Mouse (Mus musculus) MEL (cell line): ENCODE measurements around the gene Galnt18. TPM values are rescaled to one million over a fixed set of nuclear protein-coding genes. Genes with fewer than 3 reads are reported as not detected.

ENCODE experiments used
- DNase-seq: peaks from one replicate; pipeline ENCODE4 v3.0.0; 2011; ENCODE audit warnings: low read depth, low spot score
- H3K27ac ChIP-seq: 2 replicates; pipeline ENCODE4 v1.5.1; 2012; ENCODE audit warnings: low read depth, mild to moderate bottlenecking, control low read depth, low read length, moderate library complexity; ENCODE audit not compliant: control insufficient read depth
- H3K27me3 ChIP-seq, 2 experiments: fragments of 150-350 bp in 1 of 2; sonication (generic) in 1 of 2; 2 replicates each; pipeline ENCODE4 v1.6.1; 2012; ENCODE audit warnings: low read length in 2 of 2, mild to moderate bottlenecking in 2 of 2, improper control_type of control experiment in 1 of 2, moderate library complexity in 1 of 2; ENCODE audit not compliant: insufficient read depth in 2 of 2, control insufficient read depth in 1 of 2
- H3K36me3 ChIP-seq, 2 experiments: 2 replicates each; pipeline ENCODE4 v1.6.1; 2012 to 2014; ENCODE audit warnings: low read length in 2 of 2, improper control_type of control experiment in 1 of 2, inconsistent platforms in 1 of 2, mild to moderate bottlenecking in 1 of 2; ENCODE audit not compliant: insufficient read depth in 2 of 2, control insufficient read depth in 1 of 2
- H3K4me1 ChIP-seq, 2 experiments: fragments of 150-350 bp in 1 of 2; sonication (generic) in 1 of 2; 2 replicates each; pipeline ENCODE4 v1.6.1; 2012; ENCODE audit warnings: low read length in 2 of 2, improper control_type of control experiment in 1 of 2, mild to moderate bottlenecking in 1 of 2; ENCODE audit not compliant: insufficient read depth in 2 of 2, control insufficient read depth in 1 of 2
- H3K4me3 ChIP-seq, 2 experiments: fragments of 150-350 bp in 1 of 2; sonication (generic) in 1 of 2; 2 replicates each; pipeline ENCODE4 v1.5.1; 2012; ENCODE audit warnings: low read depth in 2 of 2, low read length in 2 of 2, mild to moderate bottlenecking in 2 of 2, moderate library complexity in 2 of 2, control low read depth in 1 of 2, improper control_type of control experiment in 1 of 2; ENCODE audit not compliant: control insufficient read depth in 1 of 2, insufficient read depth in 1 of 2
- H3K79me2 ChIP-seq: 2 replicates; pipeline ENCODE4 v1.6.1; 2012; ENCODE audit warnings: mild to moderate bottlenecking, low read length, moderate library complexity; ENCODE audit not compliant: control insufficient read depth, poor library complexity, insufficient read depth
- H3K9ac ChIP-seq: 2 replicates; pipeline ENCODE4 v1.6.1; 2012; ENCODE audit warnings: low read depth, mild to moderate bottlenecking, control low read depth, low read length, moderate library complexity; ENCODE audit not compliant: control insufficient read depth, poor library complexity, severe bottlenecking
- H3K9me3 ChIP-seq: fragments of 150-350 bp; sonication (generic); replicated peaks from 2 replicates; pipeline ENCODE4 v1.6.1; 2012; ENCODE audit warnings: mild to moderate bottlenecking, low read length, improper control_type of control experiment, moderate library complexity; ENCODE audit not compliant: insufficient read depth
- CHD1 ChIP-seq: IDR thresholded peaks from 2 replicates; pipeline ENCODE4 v1.6.1; 2012; ENCODE audit warnings: low read depth, mild to moderate bottlenecking, inconsistent platforms, low read length, improper control_type of control experiment
- CTCF ChIP-seq, 3 experiments: IDR thresholded peaks in 2 of 3; conservative IDR thresholded peaks in 1 of 3; 2 replicates each; pipeline ENCODE4 v1.5.1; 2011 to 2012; ENCODE audit warnings: low read length in 3 of 3, low read depth in 2 of 3, mild to moderate bottlenecking in 2 of 3, improper control_type of control experiment in 1 of 3, inconsistent platforms in 1 of 3, mixed read lengths in 1 of 3, moderate library complexity in 1 of 3; ENCODE audit not compliant: control insufficient read depth in 1 of 3, insufficient read depth in 1 of 3, poor library complexity in 1 of 3, severe bottlenecking in 1 of 3
- ELF1 ChIP-seq: IDR thresholded peaks from 2 replicates; pipeline ENCODE4 v1.6.1; 2014; ENCODE audit warnings: low read depth, mild to moderate bottlenecking, inconsistent platforms, low read length, improper control_type of control experiment, moderate library complexity
- ETS1 ChIP-seq: IDR thresholded peaks from 2 replicates; pipeline ENCODE4 v1.6.1; 2012; ENCODE audit warnings: low read depth, mild to moderate bottlenecking, inconsistent platforms, low read length, improper control_type of control experiment, moderate library complexity
- GABPA ChIP-seq: IDR thresholded peaks from 2 replicates; pipeline ENCODE4 v1.6.1; 2012; ENCODE audit warnings: low read depth, mild to moderate bottlenecking, inconsistent platforms, low read length, improper control_type of control experiment, moderate library complexity
- GATA1 ChIP-seq: IDR thresholded peaks from 2 replicates; pipeline ENCODE4 v1.6.1; 2011; ENCODE audit warnings: low read depth, low read length, improper control_type of control experiment
- HCFC1 ChIP-seq: IDR thresholded peaks from 2 replicates; pipeline ENCODE4 v1.6.1; 2012; ENCODE audit warnings: low read depth, mild to moderate bottlenecking, inconsistent platforms, low read length, improper control_type of control experiment, moderate library complexity
- JUND ChIP-seq: IDR thresholded peaks from 2 replicates; pipeline ENCODE4 v1.6.1; 2011; ENCODE audit warnings: low read depth, mild to moderate bottlenecking, improper control_type of control experiment, low read length
- MAX ChIP-seq: IDR thresholded peaks from 2 replicates; pipeline ENCODE4 v1.6.1; 2011; ENCODE audit warnings: low read length, improper control_type of control experiment
- MEF2A ChIP-seq: IDR thresholded peaks from 2 replicates; pipeline ENCODE4 v1.6.1; 2014; ENCODE audit warnings: low read depth, mild to moderate bottlenecking, inconsistent platforms, low read length, improper control_type of control experiment; ENCODE audit not compliant: poor library complexity, insufficient replicate concordance, severe bottlenecking; ENCODE audit errors: extremely low read depth
- MYB ChIP-seq: IDR thresholded peaks from 2 replicates; pipeline ENCODE4 v1.6.1; 2011; ENCODE audit warnings: mild to moderate bottlenecking, low read depth, low read length, improper control_type of control experiment
- MYC ChIP-seq: IDR thresholded peaks from 2 replicates; pipeline ENCODE4 v1.6.1; 2011; ENCODE audit warnings: low read depth, mild to moderate bottlenecking, low read length, improper control_type of control experiment, moderate library complexity
- NELFE ChIP-seq: IDR thresholded peaks from 2 replicates; pipeline ENCODE4 v1.6.1; 2011; ENCODE audit warnings: low read depth, low read length, improper control_type of control experiment
- NRF1 ChIP-seq: IDR thresholded peaks from 2 replicates; pipeline ENCODE4 v1.6.1; 2014; ENCODE audit warnings: low read depth, mild to moderate bottlenecking, inconsistent platforms, low read length, improper control_type of control experiment, moderate library complexity; ENCODE audit not compliant: poor library complexity, insufficient read depth, severe bottlenecking
- POLR2AphosphoS2 ChIP-seq: IDR thresholded peaks from 2 replicates; pipeline ENCODE4 v1.6.1; 2011; ENCODE audit warnings: low read length, improper control_type of control experiment
- RAD21 ChIP-seq: IDR thresholded peaks from 2 replicates; pipeline ENCODE4 v1.6.1; 2011; ENCODE audit warnings: mild to moderate bottlenecking, low read depth, low read length, improper control_type of control experiment
- RCOR1 ChIP-seq: IDR thresholded peaks from 2 replicates; pipeline ENCODE4 v1.6.1; 2012; ENCODE audit warnings: low read depth, mild to moderate bottlenecking, inconsistent platforms, low read length, improper control_type of control experiment
- SIN3A ChIP-seq: IDR thresholded peaks from 2 replicates; pipeline ENCODE4 v1.6.1; 2012; ENCODE audit warnings: low read length, improper control_type of control experiment, inconsistent platforms
- TBP ChIP-seq: IDR thresholded peaks from 2 replicates; pipeline ENCODE4 v1.8.0; 2011; ENCODE audit warnings: low read depth, low read length, improper control_type of control experiment
- USF1 ChIP-seq: IDR thresholded peaks from 2 replicates; pipeline ENCODE4 v1.6.1; 2014; ENCODE audit warnings: low read depth, mild to moderate bottlenecking, inconsistent platforms, low read length, improper control_type of control experiment, moderate library complexity
- USF2 ChIP-seq, 2 experiments: IDR thresholded peaks; 2 replicates each; pipeline ENCODE4 v1.6.1; 2011 to 2012; ENCODE audit warnings: improper control_type of control experiment in 2 of 2, low read length in 2 of 2, borderline replicate concordance in 1 of 2, inconsistent platforms in 1 of 2, low read depth in 1 of 2, mild to moderate bottlenecking in 1 of 2; ENCODE audit not compliant: insufficient read depth in 1 of 2
- ZC3H11A ChIP-seq: IDR thresholded peaks from 2 replicates; pipeline ENCODE4 v1.6.1; 2012; ENCODE audit warnings: low read depth, mild to moderate bottlenecking, inconsistent platforms, low read length, improper control_type of control experiment
- ZKSCAN1 ChIP-seq: IDR thresholded peaks from 2 replicates; pipeline ENCODE4 v1.6.1; 2012; ENCODE audit warnings: low read depth, mild to moderate bottlenecking, inconsistent platforms, low read length, improper control_type of control experiment, moderate library complexity
- ZMIZ1 ChIP-seq: IDR thresholded peaks from 2 replicates; pipeline ENCODE4 v1.6.1; 2012; ENCODE audit warnings: low read depth, mild to moderate bottlenecking, inconsistent platforms, low read length, improper control_type of control experiment, moderate library complexity
- ZNF384 ChIP-seq: IDR thresholded peaks from 2 replicates; pipeline ENCODE4 v1.6.1; 2012; ENCODE audit warnings: low read depth, mild to moderate bottlenecking, inconsistent platforms, low read length, improper control_type of control experiment
- polyA plus RNA-seq, 2 experiments: library from polyadenylated mRNA; stranded (reverse) in 1 of 2; unstranded in 1 of 2; fragments of >175 nt in 1 of 2; fragments of >200 nt in 1 of 2; gene quantifications; 2 replicates each; pipeline versions ENCODE4 v1.2.1 to v1.2.4; 2012; ENCODE audit warnings: low replicate concordance in 2 of 2, low read depth in 1 of 2; ENCODE audit not compliant: insufficient read length in 2 of 2, insufficient read depth in 1 of 2, missing spikeins in 1 of 2
- total RNA-seq: library from RNA; depleted of rRNA; stranded (reverse); fragments of 300-350 nt; gene quantifications from 2 replicates; pipeline ENCODE4 v1.2.3, GENCODE M21; 2012

The Galnt18 gene
- total and polyA plus RNA-seq, 3 experiments, result not detected

GRCm38 (mm10) chr7:111516882-111517281 lies 262.9 kb downstream of the Galnt18 start:
- Histone ChIP-seq H3K79me2 (no peaks in the 10 kb centered on the region), H3K4me3 (no peak overlapping the region), H3K27me3 (no peaks in the 10 kb centered on the region), H3K9ac (no peak overlapping the region), H3K27ac (no peak overlapping the region), H3K36me3 (no peaks in the 10 kb centered on the region), H3K9me3 (no peaks in the 10 kb centered on the region), H3K4me1 (no peaks in the 10 kb centered on the region)
- TF ChIP-seq MEF2A (no peak), CHD1 (no peak), GATA1 (no peak), TBP (no peak), JUND (no peak), RCOR1 (no peak), MAX (no peak)
- DNase-seq, result no peak

GRCm38 (mm10) chr7:111515471-111515870 lies 264.3 kb downstream of the Galnt18 start:
- no peak overlapping the region for H3K27ac ChIP-seq
- H3K4me1 ChIP-seq, result no peaks in the 10 kb centered on the region
- TF ChIP-seq ELF1 (no peak), USF2 (IDR thresholded peaks at IDR 0.05; ENCODE audit: borderline replicate concordance in 1 of 2, insufficient read depth in 1 of 2, low read depth in 1 of 2, low read length in 2 of 2) (no peak), MYC (no peak), HCFC1 (no peak), MEF2A (no peak), MAX (no peak), CTCF (IDR thresholded peaks at IDR 0.05 in 2 of 3, conservative IDR thresholded peaks at IDR 0.05 in 1 of 3; ENCODE audit: control insufficient read depth in 1 of 3, insufficient read depth in 1 of 3, low read depth in 2 of 3, low read length in 3 of 3, poor library complexity in 1 of 3, severe bottlenecking in 1 of 3) (no peak), ZC3H11A (no peak)
- TF ChIP-seq, all 39 proteins: peak for 0
- DNase-seq, result no peak
- Histone ChIP-seq H3K9me3 (no peaks in the 10 kb centered on the region), H3K79me2 (no peaks in the 10 kb centered on the region), H3K27me3 (no peaks in the 10 kb centered on the region), H3K4me3 (no peak overlapping the region), H3K36me3 (no peaks in the 10 kb centered on the region), H3K9ac (no peak overlapping the region)

GRCm38 (mm10) chr7:111509167-111509854 lies 270.5 kb downstream of the Galnt18 start:
- no peaks in the 10 kb centered on the region for H3K9me3 ChIP-seq
- H3K9ac ChIP-seq, result no peak overlapping the region
- H3K79me2 ChIP-seq, result no peaks in the 10 kb centered on the region
- H3K4me1 ChIP-seq, result no peaks in the 10 kb centered on the region
- H3K27me3 ChIP-seq, result no peaks in the 10 kb centered on the region
- DNase-seq, result no peak
- H3K4me3 ChIP-seq, result no peak overlapping the region
- H3K27ac ChIP-seq, result no peak overlapping the region
- no peaks in the 10 kb centered on the region for H3K36me3 ChIP-seq
- TF ChIP-seq ETS1 (no peak), NELFE (no peak), ZNF384 (no peak), SIN3A (no peak), CTCF (IDR thresholded peaks at IDR 0.05 in 2 of 3, conservative IDR thresholded peaks at IDR 0.05 in 1 of 3; ENCODE audit: control insufficient read depth in 1 of 3, insufficient read depth in 1 of 3, low read depth in 2 of 3, low read length in 3 of 3, poor library complexity in 1 of 3, severe bottlenecking in 1 of 3) (no peak), GABPA (no peak), USF1 (no peak), RCOR1 (no peak), JUND (no peak), MYC (no peak), MYB (no peak), NRF1 (no peak), RAD21 (no peak), POLR2AphosphoS2 (no peak), GATA1 (no peak), ZMIZ1 (no peak), ZKSCAN1 (no peak)
